Mouse (Mus musculus) cerebellum, adult (tissue): ENCODE measurements around the gene Irf2bp2.

Source experiments
- ATAC-seq: cut with Nextera tagmentation; 2 replicates; pipeline ENCODE4 v1.9.2; 2017; ENCODE audit warnings: mild to moderate bottlenecking, moderate library complexity, mixed read lengths; ENCODE audit not compliant: insufficient number of reproducible peaks, low FRiP score, low TSS enrichment

The Irf2bp2 gene

GRCm38 (mm10) chr8:126542090-126542689 lies 51.6 kb downstream of the Irf2bp2 start:
- ATAC-seq, result no peak

GRCm38 (mm10) chr8:126540298-126540697 lies 53.5 kb downstream of the Irf2bp2 start:
- no peak for ATAC-seq

GRCm38 (mm10) chr8:126539355-126540093 lies 54.3 kb downstream of the Irf2bp2 start:
- no peak for ATAC-seq

GRCm38 (mm10) chr8:126538648-126539354 lies 55.0 kb downstream of the Irf2bp2 start:
- no peak for ATAC-seq
